Mouse (Mus musculus): ENCODE results near the gene Mpst. TPM values are rescaled to one million over a fixed set of nuclear protein-coding genes. Genes with fewer than 3 reads are reported as not detected.

The Mpst gene
- polyA plus RNA-seq, 1 experiment: 72.9 TPM

DNA sequence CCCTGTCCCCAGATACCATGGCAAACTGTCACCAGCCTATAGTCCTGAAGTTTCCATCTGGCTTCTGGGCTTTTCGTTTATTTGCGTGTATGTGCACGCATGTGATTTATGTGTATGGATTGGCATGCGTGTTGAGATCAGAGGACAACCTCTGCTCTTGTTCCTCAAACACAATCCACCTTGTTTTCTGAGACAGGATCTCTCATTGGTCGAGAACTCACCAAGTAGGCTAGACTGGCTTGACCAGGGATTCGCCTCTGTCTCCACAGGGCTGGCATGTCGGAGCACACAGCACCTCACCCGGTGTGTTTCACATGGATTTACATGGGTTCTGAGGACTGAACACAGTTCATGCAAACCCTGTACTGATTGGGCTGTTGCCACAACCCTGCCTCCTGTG is 7.9 kb downstream of the Mpst start:
- H3K4me3 ChIP-seq (ENCODE audit: insufficient read depth, low read length): no peak overlapping the region
- H3K4me1 ChIP-seq (ENCODE audit: control insufficient read depth, insufficient read depth, low read length): no peaks in the 10 kb centered on the region

DNA sequence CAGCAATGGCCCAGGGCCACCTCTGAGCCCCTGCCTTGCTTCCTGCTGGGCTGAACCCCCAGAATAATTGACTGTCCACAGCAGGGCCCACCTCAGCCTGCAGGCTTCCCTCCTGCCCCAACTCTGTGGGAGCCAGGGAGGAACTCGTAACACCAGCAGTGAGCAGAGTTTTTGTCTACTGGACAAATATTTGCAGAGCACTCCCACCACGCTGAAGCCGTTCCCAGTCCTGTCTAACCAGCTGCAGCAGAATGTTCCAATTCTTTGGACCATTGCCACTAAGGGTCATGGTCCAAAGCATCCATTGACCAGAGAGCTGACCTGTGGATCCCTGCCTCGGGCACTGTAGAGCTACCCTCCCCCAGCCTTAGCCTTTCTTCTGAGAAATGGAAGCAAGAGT is 10.7 kb downstream of the Mpst start:
- H3K4me1 ChIP-seq (ENCODE audit: control insufficient read depth, insufficient read depth, low read length): no peaks in the 10 kb centered on the region
- H3K27ac ChIP-seq (ENCODE audit: insufficient read depth, low read length): no peak overlapping the region
- H3K4me3 ChIP-seq (ENCODE audit: insufficient read depth, low read length): no peak overlapping the region
- TF ChIP-seq POLR2A (IDR thresholded peaks at IDR 0.05; ENCODE audit: extremely low read depth, insufficient read depth, low read length) (no peak), CTCF (IDR thresholded peaks at IDR 0.05; ENCODE audit: extremely low read depth, insufficient read depth, low read length) (no peak)

More for the DNA sequence above, 7.9 kb downstream of the Mpst start:
- no peak overlapping the region for H3K27ac ChIP-seq (ENCODE audit: insufficient read depth, low read length)
- TF ChIP-seq CTCF (IDR thresholded peaks at IDR 0.05; ENCODE audit: extremely low read depth, insufficient read depth, low read length) (no peak), POLR2A (IDR thresholded peaks at IDR 0.05; ENCODE audit: extremely low read depth, insufficient read depth, low read length) (no peak)

GRCm38 (mm10) chr15:78420395-78420794 is 14.2 kb downstream of the Mpst start:
- Histone ChIP-seq H3K4me3 (ENCODE audit: insufficient read depth, low read length) (no peak overlapping the region), H3K27ac (ENCODE audit: insufficient read depth, low read length) (no peak overlapping the region), H3K4me1 (ENCODE audit: control insufficient read depth, insufficient read depth, low read length) (no peaks in the 10 kb centered on the region)
- TF ChIP-seq CTCF (IDR thresholded peaks at IDR 0.05; ENCODE audit: extremely low read depth, insufficient read depth, low read length) (no peak), POLR2A (IDR thresholded peaks at IDR 0.05; ENCODE audit: extremely low read depth, insufficient read depth, low read length) (no peak)

GRCm38 (mm10) chr15:78422046-78422956 is 16.1 kb downstream of the Mpst start:
- Histone ChIP-seq H3K4me3 (ENCODE audit: insufficient read depth, low read length) (no peak overlapping the region), H3K4me1 (ENCODE audit: control insufficient read depth, insufficient read depth, low read length) (no peaks in the 10 kb centered on the region), H3K27ac (ENCODE audit: insufficient read depth, low read length) (no peak overlapping the region)
- TF ChIP-seq CTCF (IDR thresholded peaks at IDR 0.05; ENCODE audit: extremely low read depth, insufficient read depth, low read length) (peak; percentile 85), POLR2A (IDR thresholded peaks at IDR 0.05; ENCODE audit: extremely low read depth, insufficient read depth, low read length) (no peak)

DNA sequence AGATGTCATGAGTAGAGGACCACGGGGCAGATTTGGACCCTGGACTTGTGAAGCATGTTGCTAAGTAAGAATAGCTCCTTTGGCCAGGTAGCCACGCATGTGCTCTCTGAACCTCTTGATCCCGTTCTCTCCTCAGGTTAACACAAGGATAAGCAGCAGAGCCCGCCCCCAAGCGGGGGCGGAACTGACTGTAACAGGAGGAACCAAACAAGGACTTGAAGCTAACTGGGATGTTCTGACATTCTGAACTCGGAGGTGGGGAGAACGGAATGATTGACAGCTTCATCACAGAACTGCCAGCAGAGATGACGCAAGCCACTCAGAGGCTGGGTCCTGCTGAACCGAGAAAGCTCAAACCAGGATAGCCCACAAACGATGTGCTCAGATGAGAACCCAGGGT is 18.3 kb downstream of the Mpst start:
- no peaks in the 10 kb centered on the region for H3K4me1 ChIP-seq (ENCODE audit: control insufficient read depth, insufficient read depth, low read length)
- no peak overlapping the region for H3K27ac ChIP-seq (ENCODE audit: insufficient read depth, low read length)
- H3K4me3 ChIP-seq (ENCODE audit: insufficient read depth, low read length): no peak overlapping the region
- TF ChIP-seq CTCF (IDR thresholded peaks at IDR 0.05; ENCODE audit: extremely low read depth, insufficient read depth, low read length) (no peak), POLR2A (IDR thresholded peaks at IDR 0.05; ENCODE audit: extremely low read depth, insufficient read depth, low read length) (no peak)

DNA sequence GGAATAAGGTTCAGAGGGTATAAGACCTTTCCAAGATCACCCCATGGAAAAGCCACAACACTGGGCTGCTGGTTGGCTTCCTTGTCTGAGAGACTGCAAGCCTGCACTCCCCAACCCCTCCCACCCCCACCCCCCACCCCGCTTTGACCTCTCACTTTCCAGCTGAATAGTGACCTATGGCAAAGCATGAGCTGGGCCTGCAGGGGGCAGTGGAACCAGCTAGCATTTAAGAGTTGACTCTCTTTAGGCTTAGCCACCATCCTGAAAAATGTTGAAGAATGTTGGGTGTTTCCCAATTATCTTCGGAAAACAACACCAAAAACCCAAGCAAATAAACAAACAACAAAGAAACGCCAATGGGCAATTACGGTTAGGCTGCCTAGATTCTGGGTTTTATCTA is 19.0 kb downstream of the Mpst start:
- H3K4me3 ChIP-seq (ENCODE audit: insufficient read depth, low read length): no peak overlapping the region
- TF ChIP-seq CTCF (IDR thresholded peaks at IDR 0.05; ENCODE audit: extremely low read depth, insufficient read depth, low read length) (no peak), POLR2A (IDR thresholded peaks at IDR 0.05; ENCODE audit: extremely low read depth, insufficient read depth, low read length) (no peak)
- no peak overlapping the region for H3K27ac ChIP-seq (ENCODE audit: insufficient read depth, low read length)
- H3K4me1 ChIP-seq (ENCODE audit: control insufficient read depth, insufficient read depth, low read length): peaks cover 2% of the 10 kb centered on the region; the same call in 1 of the 2 replicates

GRCm38 (mm10) chr15:78428391-78429138 is 22.3 kb downstream of the Mpst start, which contains the start of gene Kctd17:
Gene Kctd17 (plus strand): TSS chr15:78428564.
- Histone ChIP-seq H3K4me1 (ENCODE audit: control insufficient read depth, insufficient read depth, low read length) (peaks cover 2% of the 10 kb centered on the region; the same call in 1 of the 2 replicates), H3K27ac (ENCODE audit: insufficient read depth, low read length) (peak within 1 kb of the TSS; percentile 82)
- TF ChIP-seq CTCF (IDR thresholded peaks at IDR 0.05; ENCODE audit: extremely low read depth, insufficient read depth, low read length): no peak
- TF ChIP-seq POLR2A (IDR thresholded peaks at IDR 0.05; ENCODE audit: extremely low read depth, insufficient read depth, low read length): peak; percentile 78

GRCm38 (mm10) chr15:78429139-78429459 is 22.9 kb downstream of the Mpst start:
- TF ChIP-seq POLR2A (IDR thresholded peaks at IDR 0.05; ENCODE audit: extremely low read depth, insufficient read depth, low read length): no peak
- TF ChIP-seq CTCF (IDR thresholded peaks at IDR 0.05; ENCODE audit: extremely low read depth, insufficient read depth, low read length): no peak
- Histone ChIP-seq H3K4me3 (ENCODE audit: insufficient read depth, low read length) (peak overlapping the region; percentile 74), H3K27ac (ENCODE audit: insufficient read depth, low read length) (peak overlapping the region; percentile 82), H3K4me1 (ENCODE audit: control insufficient read depth, insufficient read depth, low read length) (peaks cover 2% of the 10 kb centered on the region; the same call in 1 of the 2 replicates)

More at GRCm38 (mm10) chr15:78428391-78429138, 22.3 kb downstream of the Mpst start, which contains the start of gene Kctd17:
- peak within 1 kb of the TSS; percentile 74 for H3K4me3 ChIP-seq (ENCODE audit: insufficient read depth, low read length)

- TF ChIP-seq CTCF (IDR thresholded peaks at IDR 0.05; ENCODE audit: extremely low read depth, insufficient read depth, low read length): no peak
- no peak for TF ChIP-seq POLR2A (IDR thresholded peaks at IDR 0.05; ENCODE audit: extremely low read depth, insufficient read depth, low read length)
- peaks cover 2% of the 10 kb centered on the region; the same call in 1 of the 2 replicates for H3K4me1 ChIP-seq (ENCODE audit: control insufficient read depth, insufficient read depth, low read length)
- peak overlapping the region; percentile 74 for H3K4me3 ChIP-seq (ENCODE audit: insufficient read depth, low read length)
- H3K27ac ChIP-seq (ENCODE audit: insufficient read depth, low read length): no peak overlapping the region
These were observed 23.8 kb downstream of the Mpst start for GRCm38 (mm10) chr15:78429871-78430622.
